Mouse (Mus musculus) bone marrow macrophage, adult 2 months (primary cell): ENCODE measurements at regions not wholly inside any gene's neighbourhood (a gene's known extent, or its start where the extent isn't known, plus 50 kb on each side); places are given as distances from the start of the nearest gene placed in this dataset.

Source experiments
- CTCF ChIP-seq: IDR thresholded peaks from 2 replicates; pipeline ENCODE4 v1.5.1; 2012; ENCODE audit warnings: low read depth, mild to moderate bottlenecking, low read length, moderate library complexity
- POLR2A ChIP-seq: IDR thresholded peaks from 2 replicates; pipeline ENCODE4 v1.6.1; 2012; ENCODE audit warnings: mild to moderate bottlenecking, low read depth, low read length, borderline replicate concordance

GRCm38 (mm10) chr2:148560013-148560773 is 112.2 kb upstream of the Nxt1 start:
- no peak for TF ChIP-seq CTCF
- TF ChIP-seq POLR2A = no peak
